Comparison of ENCODE assay signal across 21 mouse cellular contexts in genomic region chr11:74670151-74670550, GRCm38 (mm10). TPM values are rescaled to one million over a fixed set of nuclear protein-coding genes. Genes with fewer than 3 reads are reported as not detected.
DNase-seq lines count a peak whose midpoint lies in the region; ATAC-seq and TF ChIP-seq lines count a peak whose summit lies in the region.
"Had no signal": no experiment of that assay in that cellular context is flagged by ENCODE, and none has a peak within 500 bp of the region (broad histone marks: within the 10 kb centered on the region; RNA-seq: fewer than 3 reads in every experiment).

No protein-coding gene starts in this region.

- peaks cover 59% of the 10 kb centered on the region for H3K36me3 ChIP-seq in kidney, embryonic 16.5 days (ENCODE audit: insufficient read depth, low read length)
- peaks cover 14% of the 10 kb centered on the region for H3K36me3 ChIP-seq in midbrain, embryonic 11.5 days (ENCODE audit: control insufficient read depth, insufficient read depth, low read length)
- H3K36me3 ChIP-seq in midbrain, embryonic 15.5 days (replicated peaks): peaks cover 35% of the 10 kb centered on the region
- H3K36me3 ChIP-seq in myocyte (ENCODE audit: control insufficient read depth, insufficient read depth): peaks cover 37% of the 10 kb centered on the region

- no peak overlapping the region for H3K27ac ChIP-seq in kidney, embryonic 16.5 days (ENCODE audit: low read length)
- H3K27ac ChIP-seq in midbrain, embryonic 11.5 days (ENCODE audit: low read depth, low read length): no peak overlapping the region
- no peak overlapping the region for H3K27ac ChIP-seq in midbrain, embryonic 15.5 days
- H3K27ac ChIP-seq: hindbrain, embryonic 14.5 days; liver, embryonic 15.5 days; lung, embryonic 15.5 days; midbrain, embryonic 12.5 days; neural tube, embryonic 12.5 days had no signal

- TF ChIP-seq POLR2A in myocyte (IDR thresholded peaks at IDR 0.05; ENCODE audit: insufficient read length, low read depth): peak; percentile 9

- H3K79me2 ChIP-seq in myocyte (ENCODE audit: control insufficient read depth, insufficient read depth): no peaks in the 10 kb centered on the region

- no peak overlapping the region for H3K4me2 ChIP-seq in kidney, embryonic 16.5 days (replicated peaks; ENCODE audit: low read depth, low read length)
- no peak overlapping the region for H3K4me2 ChIP-seq in midbrain, embryonic 11.5 days
- H3K4me2 ChIP-seq in midbrain, embryonic 15.5 days: no peak overlapping the region
- H3K4me2 ChIP-seq in myocyte (ENCODE audit: low read depth): no peak overlapping the region
- H3K4me2 ChIP-seq: hindbrain, embryonic 14.5 days; liver, embryonic 15.5 days; lung, embryonic 15.5 days; midbrain, embryonic 12.5 days; neural tube, embryonic 12.5 days had no signal

- H3K27me3 ChIP-seq in kidney, embryonic 16.5 days (ENCODE audit: insufficient read depth, low read length): no peaks in the 10 kb centered on the region
- no peaks in the 10 kb centered on the region for H3K27me3 ChIP-seq in midbrain, embryonic 11.5 days (ENCODE audit: control insufficient read depth, insufficient read depth, low read length)
- H3K27me3 ChIP-seq in midbrain, embryonic 15.5 days (replicated peaks): no peaks in the 10 kb centered on the region
- no peaks in the 10 kb centered on the region for H3K27me3 ChIP-seq in myocyte (ENCODE audit: control insufficient read depth, insufficient read depth, insufficient read length)
- H3K27me3 ChIP-seq: liver, embryonic 15.5 days; lung, embryonic 15.5 days; midbrain, embryonic 12.5 days; neural tube, embryonic 12.5 days had no signal

- intact Hi-C loops in heart, postnatal 25 days (cut with DNase I): no loop called here

- peak; percentile 86 for DNase-seq in heart, adult 11 months
- no peak for DNase-seq in heart, postnatal 25 days (ENCODE audit: low spot score)
- DNase-seq in kidney, adult 11 months: no peak
- peak; percentile 79 for DNase-seq in midbrain, embryonic 11.5 days (ENCODE audit: low spot score, missing footprints)
- DNase-seq: cerebellum, adult 2 months; cerebellum, postnatal 14 days; gastrocnemius, postnatal 10 days; heart, postnatal 14 days; kidney, adult 9 months; right cerebral cortex, adult 18-20 months; thymus, postnatal 4 days had no signal

- 0 out of 2 replicates have a peak, but pooled peaks have one; percentile 24 for ATAC-seq in kidney, embryonic 16.5 days (ENCODE audit: low FRiP score, low TSS enrichment)
- no peak for ATAC-seq in midbrain, embryonic 11.5 days (ENCODE audit: low FRiP score)
- ATAC-seq in midbrain, embryonic 15.5 days (replicated peaks): no peak
- ATAC-seq: inflammation-experienced regulatory T-cells, adult 6 months had no signal

- H3K9me3 ChIP-seq in kidney, embryonic 16.5 days (ENCODE audit: low read length): no peaks in the 10 kb centered on the region
- no peaks in the 10 kb centered on the region for H3K9me3 ChIP-seq in midbrain, embryonic 11.5 days (ENCODE audit: control insufficient read depth, low read length)
- no peaks in the 10 kb centered on the region for H3K9me3 ChIP-seq in midbrain, embryonic 15.5 days
- H3K9me3 ChIP-seq: liver, embryonic 15.5 days; lung, embryonic 15.5 days; midbrain, embryonic 12.5 days; neural tube, embryonic 12.5 days had no signal

- H3K9ac ChIP-seq in kidney, embryonic 16.5 days (replicated peaks; ENCODE audit: low read length): no peak overlapping the region
- H3K9ac ChIP-seq in midbrain, embryonic 11.5 days (ENCODE audit: low read length): no peak overlapping the region
- H3K9ac ChIP-seq in midbrain, embryonic 15.5 days: no peak overlapping the region
- H3K9ac ChIP-seq: hindbrain, embryonic 14.5 days; liver, embryonic 15.5 days; lung, embryonic 15.5 days; midbrain, embryonic 12.5 days; neural tube, embryonic 12.5 days had no signal

- H3K4me3 ChIP-seq in kidney, embryonic 16.5 days (ENCODE audit: low read length): no peak overlapping the region
- no peak overlapping the region for H3K4me3 ChIP-seq in midbrain, embryonic 11.5 days (ENCODE audit: low read depth, low read length)
- no peak overlapping the region for H3K4me3 ChIP-seq in midbrain, embryonic 15.5 days
- H3K4me3 ChIP-seq in myocyte: no peak overlapping the region
- H3K4me3 ChIP-seq: erythroblast, embryonic 14.5 days; liver, embryonic 15.5 days; lung, embryonic 15.5 days; midbrain, embryonic 12.5 days; neural tube, embryonic 12.5 days had no signal

- no peaks in the 10 kb centered on the region for H3K4me1 ChIP-seq in kidney, embryonic 16.5 days (ENCODE audit: insufficient read depth, low read length)
- H3K4me1 ChIP-seq in midbrain, embryonic 11.5 days (ENCODE audit: control insufficient read depth, insufficient read depth, low read length): no peaks in the 10 kb centered on the region
- no peaks in the 10 kb centered on the region for H3K4me1 ChIP-seq in midbrain, embryonic 15.5 days
- H3K4me1 ChIP-seq: lung, embryonic 15.5 days; midbrain, embryonic 12.5 days; neural tube, embryonic 12.5 days had no signal

- H3ac ChIP-seq in myocyte (ENCODE audit: control insufficient read depth, insufficient read length): no peak overlapping the region

TF ChIP-seq in myocyte, 11 proteins besides CTCF, POLR2A, EP300 and RAD21:
- TF ChIP-seq POLR2AphosphoS2 (IDR thresholded peaks at IDR 0.05; ENCODE audit: insufficient read length, low read depth) (peak; percentile 19), CEBPB (IDR thresholded peaks at IDR 0.05; ENCODE audit: insufficient read depth, poor library complexity, severe bottlenecking) (no peak)

RNA-seq across cellular contexts. Expression of gene Cluh, which starts 20.9 kb away (rescaled TPM):
- total RNA-seq in heart, postnatal 25 days (2021): 100 to 1,000 TPM; 208 to 227 TPM
- polyA plus RNA-seq in kidney, embryonic 16.5 days (2015; fragmentation: Nextera tagmentation; extraction: Ambion mirVana): 44.6 and 46.3 TPM in 2 replicates
- 9.2 and 10.8 TPM in 2 replicates for polyA plus RNA-seq in midbrain, embryonic 11.5 days (2014; fragmentation: Nextera tagmentation; extraction: Ambion mirVana)
- 18.2 TPM in 2 replicates for polyA plus RNA-seq in midbrain, embryonic 15.5 days (2015; fragmentation: Nextera tagmentation; extraction: Ambion mirVana)
- polyA plus RNA-seq in myocyte (2012; fragmentation: generic; extraction: Trizol): 62.3 TPM

RNA-seq across cellular contexts. Expression of gene Ccdc92b, which starts 50.7 kb away (rescaled TPM):
- total RNA-seq in heart, postnatal 25 days (2021): under 1 TPM; 0.47 to 0.59 TPM
- 0.17 TPM in 2 replicates for polyA plus RNA-seq in kidney, embryonic 16.5 days (2015; fragmentation: Nextera tagmentation; extraction: Ambion mirVana)
- 1.1 and 1.6 TPM in 2 replicates for polyA plus RNA-seq in midbrain, embryonic 11.5 days (2014; fragmentation: Nextera tagmentation; extraction: Ambion mirVana)
- polyA plus RNA-seq in midbrain, embryonic 15.5 days (2015; fragmentation: Nextera tagmentation; extraction: Ambion mirVana): 3.3 and 4.0 TPM in 2 replicates
- polyA plus RNA-seq in myocyte (2012; fragmentation: generic; extraction: Trizol): 0.06 TPM
- polyA plus RNA-seq: inflammation-experienced regulatory T-cells, adult 6 months had no signal

RNA-seq across cellular contexts. Expression of gene Pafah1b1, which starts 54.3 kb away (rescaled TPM):
- total RNA-seq in heart, postnatal 25 days (2021): 100 to 1,000 TPM; 206 to 224 TPM
- 34.4 and 36.9 TPM in 2 replicates for polyA plus RNA-seq in kidney, embryonic 16.5 days (2015; fragmentation: Nextera tagmentation; extraction: Ambion mirVana)
- polyA plus RNA-seq in midbrain, embryonic 11.5 days (2014; fragmentation: Nextera tagmentation; extraction: Ambion mirVana): 103 and 112 TPM in 2 replicates
- polyA plus RNA-seq in midbrain, embryonic 15.5 days (2015; fragmentation: Nextera tagmentation; extraction: Ambion mirVana): 45.0 and 47.9 TPM in 2 replicates
- polyA plus RNA-seq in myocyte (2012; fragmentation: generic; extraction: Trizol): 32.6 TPM

RNA-seq across cellular contexts. Expression of gene Rap1gap2, which starts 59.4 kb away (rescaled TPM):
- 10 to 100 TPM; 85.8 to 86.8 TPM for total RNA-seq in heart, postnatal 25 days (2021)
- polyA plus RNA-seq in kidney, embryonic 16.5 days (2015; fragmentation: Nextera tagmentation; extraction: Ambion mirVana): 5.5 and 6.2 TPM in 2 replicates
- 2.5 TPM in 2 replicates for polyA plus RNA-seq in midbrain, embryonic 11.5 days (2014; fragmentation: Nextera tagmentation; extraction: Ambion mirVana)
- polyA plus RNA-seq in midbrain, embryonic 15.5 days (2015; fragmentation: Nextera tagmentation; extraction: Ambion mirVana): 14.5 and 15.8 TPM in 2 replicates
- polyA plus RNA-seq in myocyte (2012; fragmentation: generic; extraction: Trizol): 43.4 TPM

Comparison
In these comparisons a context has a peak if more than half of its experiments do, and no peak if none do; other contexts are left out.
1. DNase-seq: peak in heart, adult 11 months (single experiment) and midbrain, embryonic 11.5 days (single experiment); none in heart, postnatal 25 days (single experiment) and kidney, adult 11 months (single experiment).